Mouse (Mus musculus) 416B (cell line): Measurements from ENCODE around the gene Ube2q2.
"Not testable (repeated sequence)": the region's sequence is repeated elsewhere in the genome, so short reads cannot be mapped to it uniquely, and the experiment has no call there.

ENCODE experiments used
- DNase-seq: peaks from one replicate; pipeline ENCODE4 v3.0.0; 2011; ENCODE audit warnings: low read depth

Ube2q2 gene

GRCm38 (mm10) chr9:55172195-55172685 is 23.6 kb downstream of the Ube2q2 start:
- DNase-seq = no peak

- no peak for DNase-seq
Observed at GRCm38 (mm10) chr9:55174235-55174634, 25.6 kb downstream of the Ube2q2 start.

GRCm38 (mm10) chr9:55195876-55196275 is 47.2 kb downstream of the Ube2q2 start:
- DNase-seq = no peak

GRCm38 (mm10) chr9:55198260-55198659 is 49.6 kb downstream of the Ube2q2 start:
- DNase-seq = peak; percentile 63

- DNase-seq = peak; percentile 65
Observed at GRCm38 (mm10) chr9:55199348-55199747, 50.7 kb downstream of the Ube2q2 start.

GRCm38 (mm10) chr9:55208458-55208789 is 59.8 kb downstream of the Ube2q2 start:
- DNase-seq = no peak

GRCm38 (mm10) chr9:55208790-55209481 is 60.3 kb downstream of the Ube2q2 start, which contains the start of gene Fbxo22:
Gene Fbxo22, plus strand, starts transcription at chr9:55208925.
- peak; percentile 90 for DNase-seq

- no peak for DNase-seq
Observed at GRCm38 (mm10) chr9:55211611-55212010, 63.0 kb downstream of the Ube2q2 start.

GRCm38 (mm10) chr9:55213396-55213795 is 64.7 kb downstream of the Ube2q2 start:
- DNase-seq = no peak

- DNase-seq = no peak
Observed at GRCm38 (mm10) chr9:55215056-55215455, 66.4 kb downstream of the Ube2q2 start.

GRCm38 (mm10) chr9:55215648-55216047 is 67.0 kb downstream of the Ube2q2 start:
- no peak for DNase-seq

GRCm38 (mm10) chr9:55216078-55216477 is 67.4 kb downstream of the Ube2q2 start:
- DNase-seq = no peak

GRCm38 (mm10) chr9:55217381-55217780 is 68.7 kb downstream of the Ube2q2 start:
- DNase-seq = no peak

GRCm38 (mm10) chr9:55225165-55225737 is 76.6 kb downstream of the Ube2q2 start:
- no peak for DNase-seq

- no peak for DNase-seq
Observed at GRCm38 (mm10) chr9:55226251-55226650, 77.6 kb downstream of the Ube2q2 start.

GRCm38 (mm10) chr9:55228149-55228548 is 79.5 kb downstream of the Ube2q2 start:
- no peak for DNase-seq

- DNase-seq = peak; percentile 49
Observed at GRCm38 (mm10) chr9:55229010-55229409, 80.4 kb downstream of the Ube2q2 start.

GRCm38 (mm10) chr9:55231544-55231943 is 82.9 kb downstream of the Ube2q2 start:
- peak; percentile 58 for DNase-seq

- no peak for DNase-seq
Observed at GRCm38 (mm10) chr9:55232110-55232509, 83.5 kb downstream of the Ube2q2 start.

GRCm38 (mm10) chr9:55232586-55232985 is 83.9 kb downstream of the Ube2q2 start:
- no peak for DNase-seq

- not testable (repeated sequence) for DNase-seq
Observed at GRCm38 (mm10) chr9:55233076-55233475, 84.4 kb downstream of the Ube2q2 start.

GRCm38 (mm10) chr9:55236235-55237165 is 87.8 kb downstream of the Ube2q2 start:
- DNase-seq = peak; percentile 48

GRCm38 (mm10) chr9:55240852-55241251 is 92.2 kb downstream of the Ube2q2 start:
- DNase-seq = no peak
